Mouse (Mus musculus): Measurements from ENCODE around the gene Olfr1314. TPM values are rescaled to one million over a fixed set of nuclear protein-coding genes. Genes with fewer than 3 reads are reported as not detected.

The Olfr1314 gene
- not detected for total RNA-seq (2022)

- no peak for DNase-seq (ENCODE audit: low spot score in 2 of 2)
These were observed at the start of gene Olfr1314 for GRCm38 (mm10) chr2:112096681-112097080. Gene Olfr1314 (minus strand): TSS chr2:112096781.

GRCm38 (mm10) chr2:112140029-112140428 lies 43.4 kb upstream of the Olfr1314 start, which contains the start of gene Olfr1317:
Gene Olfr1317 (plus strand): TSS chr2:112140329.
- DNase-seq (ENCODE audit: low spot score in 2 of 2): no peak

GRCm38 (mm10) chr2:112134877-112135276 lies 38.3 kb upstream of the Olfr1314 start, which contains the start of gene Olfr1316:
Gene Olfr1316 (minus strand): TSS chr2:112134977.
- DNase-seq (ENCODE audit: low spot score in 2 of 2): no peak

- DNase-seq (ENCODE audit: low spot score in 2 of 2): no peak
These were observed 18.8 kb upstream of the Olfr1314 start, which contains the start of gene Olfr1315-ps1 for GRCm38 (mm10) chr2:112115340-112115739. Gene Olfr1315-ps1 (minus strand): TSS chr2:112115440.

GRCm38 (mm10) chr2:112077743-112078142 lies 18.8 kb downstream of the Olfr1314 start, which contains the start of gene Olfr1313:
Gene Olfr1313 (minus strand): TSS chr2:112077843.
- DNase-seq (ENCODE audit: low spot score in 2 of 2): no peak

GRCm38 (mm10) chr2:112050138-112050537 lies 46.4 kb downstream of the Olfr1314 start, which contains the start of gene Olfr1312:
Gene Olfr1312 (minus strand): TSS chr2:112050238.
- no peak for DNase-seq (ENCODE audit: low spot score in 2 of 2)

Other genes with a start within 250 kb of the Olfr1314 start
- not detected for gene Olfr1305, start 219.6 kb downstream of the Olfr1314 start, total RNA-seq (2022)
- gene Olfr1306, start 180.5 kb downstream of the Olfr1314 start, total RNA-seq (2022): not detected
- under 1 TPM; 0.02 to 0.05 (median 0.04) TPM for gene Olfr1307, start 147.3 kb downstream of the Olfr1314 start, total RNA-seq (2022)
- not detected for gene Olfr1308, start 131.8 kb downstream of the Olfr1314 start, total RNA-seq (2022)
- gene Olfr1309, start 106.5 kb downstream of the Olfr1314 start, total RNA-seq (2022): not detected
- gene Olfr1310, start 84.1 kb downstream of the Olfr1314 start, total RNA-seq (2022): not detected
- gene Olfr1311, start 72.4 kb downstream of the Olfr1314 start, total RNA-seq (2022): not detected
- gene Olfr1312, start 46.5 kb downstream of the Olfr1314 start, total RNA-seq (2022): not detected
- gene Olfr1313, start 18.9 kb downstream of the Olfr1314 start, total RNA-seq (2022): not detected
- not detected for gene Olfr1315-ps1, start 18.7 kb upstream of the Olfr1314 start, total RNA-seq (2022)
- not detected for gene Olfr1316, start 38.2 kb upstream of the Olfr1314 start, total RNA-seq (2022)
- gene Olfr1317, start 43.5 kb upstream of the Olfr1314 start, total RNA-seq (2022): not detected
- gene Olfr1318, start 57.4 kb upstream of the Olfr1314 start, total RNA-seq (2022): not detected
- gene Lpcat4, start 142.7 kb upstream of the Olfr1314 start, total RNA-seq (2022): 10 to 100 TPM; 82.2 to 88.5 (median 84.5) TPM
- gene Nutm1, start 162.5 kb upstream of the Olfr1314 start, total RNA-seq (2022): not detected
- 10 to 100 TPM; 44.3 to 56.8 (median 50.6) TPM for gene Nop10, start 165.1 kb upstream of the Olfr1314 start, total RNA-seq (2022)
- gene Slc12a6, start 169.0 kb upstream of the Olfr1314 start, total RNA-seq (2022): 100 to 1,000 TPM in 3 of 4 experiments, 10 to 100 TPM in 1; 92.5 to 117 (median 109) TPM
- 1 to 10 TPM in 3 of 4 experiments, under 1 TPM in 1; 0.96 to 3.1 (median 2.8) TPM for gene Gm21985, start 169.5 kb upstream of the Olfr1314 start, total RNA-seq (2022)